Mouse (Mus musculus): ENCODE measurements around the gene Sun2.
A peak's percentile ranks its signal among the peaks of the same experiment; 100 is the strongest.

- TF ChIP-seq CTCF (IDR thresholded peaks at IDR 0.05; ENCODE audit: low read depth) = peak; percentile 33; the same call in 1 of the 2 replicates
- no peak for TF ChIP-seq EP300 (IDR thresholded peaks at IDR 0.05; ENCODE audit: low read depth)
These were observed 34.0 kb downstream of the Sun2 start for GRCm38 (mm10) chr15:79708229-79708822.

Data from liver, postnatal 0 days (tissue).